Mouse (Mus musculus) adipocyte (in vitro differentiated cells): ENCODE measurements around the gene Cers6.

Source experiments
- DNase-seq: peaks from one replicate; pipeline ENCODE4 v3.0.0-alpha.2; 2016; ENCODE audit warnings: low spot score

The Cers6 gene

DNA sequence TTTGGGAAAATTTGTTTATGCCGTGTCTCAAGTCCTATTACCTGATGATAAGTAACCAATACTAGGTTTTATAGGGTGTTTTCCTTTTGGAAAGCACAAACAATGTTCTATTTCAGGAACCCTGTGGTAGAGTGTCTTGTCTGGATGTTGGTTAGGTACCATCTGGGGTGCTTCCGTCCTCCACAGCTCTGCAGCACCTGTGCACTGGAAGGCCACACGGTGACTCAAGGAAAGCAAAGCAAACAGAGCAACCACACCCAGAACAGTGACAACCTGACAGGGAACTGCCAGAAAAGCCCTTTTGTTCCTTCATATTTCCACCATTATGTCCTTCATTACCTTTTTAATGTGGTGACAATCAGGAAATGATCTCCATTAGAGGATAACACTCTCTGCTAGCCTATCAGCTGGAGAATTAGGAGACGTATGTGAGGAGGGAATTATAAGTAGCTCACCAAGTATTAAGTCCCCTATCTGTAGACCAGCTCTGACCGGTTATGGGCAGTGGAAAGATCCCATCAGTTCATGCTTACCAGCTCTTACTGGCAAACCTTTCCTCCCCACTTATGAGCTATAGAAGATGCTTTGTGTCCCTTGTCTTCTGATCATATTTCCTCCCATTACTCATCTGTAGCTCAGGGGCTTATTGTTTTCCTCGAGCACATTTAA, 158.7 kb downstream of the Cers6 start:
- no peak for DNase-seq

DNA sequence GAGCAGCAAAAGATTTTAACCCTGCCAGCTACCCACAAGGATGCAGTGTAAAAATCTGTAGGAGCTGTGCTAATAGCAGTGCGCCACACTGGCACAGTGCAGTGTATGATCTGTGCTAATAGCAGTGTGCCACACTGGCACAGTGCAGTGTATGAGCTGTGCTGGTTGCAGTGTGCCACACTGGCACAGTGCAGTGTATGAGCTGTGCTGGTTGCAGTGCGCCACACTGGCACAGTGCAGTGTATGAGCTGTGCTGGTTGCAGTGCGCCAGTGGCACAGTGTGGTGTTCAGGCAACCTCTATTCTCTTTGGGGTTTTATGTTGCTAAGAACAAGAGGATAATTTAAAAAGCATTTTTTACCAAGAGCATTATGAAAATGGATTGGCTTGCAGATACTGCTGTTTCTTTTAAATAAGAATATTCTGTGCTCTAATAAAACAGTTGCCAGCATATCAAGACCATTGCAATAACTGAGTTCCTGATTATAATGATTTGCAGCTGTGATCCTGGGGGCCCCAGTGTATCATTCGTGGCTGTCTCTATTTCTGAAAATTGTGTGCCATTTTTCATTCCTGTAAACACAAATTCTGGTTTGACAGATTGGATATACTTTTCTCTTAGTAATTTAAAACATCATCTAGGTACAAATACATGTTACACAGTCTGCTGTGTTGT, 159.5 kb downstream of the Cers6 start:
- no peak for DNase-seq

DNA sequence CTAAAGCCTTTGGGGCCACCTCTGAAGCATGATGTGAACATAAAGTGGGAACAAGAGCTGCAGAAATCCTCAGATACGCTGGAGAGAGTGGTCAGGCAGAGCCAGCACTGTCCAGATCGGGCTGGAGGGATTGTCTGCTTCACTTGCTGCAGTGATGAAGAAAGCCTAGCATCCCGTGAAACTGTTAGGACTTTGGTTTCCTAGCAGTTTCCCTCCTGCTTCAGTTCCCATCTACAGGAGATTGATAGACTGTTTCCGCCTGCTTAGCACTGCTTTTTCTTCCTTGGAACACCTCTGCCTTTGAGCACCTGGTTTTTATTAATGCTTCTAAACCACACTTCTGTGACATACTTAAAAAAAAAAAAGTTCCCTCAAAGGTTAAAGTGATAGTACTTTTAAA, 160.3 kb downstream of the Cers6 start:
- DNase-seq: no peak

DNA sequence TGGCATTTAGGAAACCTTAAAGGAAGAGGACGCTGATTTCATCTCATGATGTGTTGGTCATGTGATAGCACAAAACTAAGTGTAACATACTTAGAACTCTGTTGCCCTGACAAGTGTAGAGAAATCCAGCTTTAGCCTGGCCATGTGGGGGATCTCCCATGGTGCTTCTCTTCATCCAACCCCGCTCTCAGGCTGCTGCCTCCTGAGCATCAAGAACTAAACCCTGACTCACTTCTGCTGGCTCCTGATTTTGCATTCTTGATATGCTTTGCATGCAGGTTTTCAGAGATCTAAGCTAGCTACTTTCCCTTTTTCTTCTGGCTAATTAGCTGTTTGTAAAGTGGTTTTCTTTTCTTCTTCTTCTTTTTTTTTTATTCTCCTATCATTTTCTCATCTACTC, 163.6 kb downstream of the Cers6 start:
- DNase-seq: no peak

DNA sequence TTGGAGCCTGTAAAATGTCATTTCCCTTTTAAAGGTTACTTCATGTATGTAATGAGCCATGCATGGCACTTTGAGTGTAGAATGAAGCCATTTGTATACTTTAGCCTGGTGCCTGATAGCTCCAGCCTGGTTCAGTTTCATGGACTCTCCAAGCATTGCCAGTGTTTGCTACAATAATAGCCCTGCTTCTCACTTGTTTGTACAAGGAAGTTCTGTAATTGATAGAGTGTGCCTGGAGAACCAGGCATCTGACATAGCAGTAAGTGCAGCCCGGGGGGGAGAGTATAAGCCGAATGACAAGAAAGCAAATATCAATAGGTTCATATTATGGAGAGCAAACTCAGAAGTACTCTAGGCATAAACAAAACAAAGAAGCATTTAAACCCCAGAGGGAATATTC, 171.3 kb downstream of the Cers6 start:
- DNase-seq: no peak

DNA sequence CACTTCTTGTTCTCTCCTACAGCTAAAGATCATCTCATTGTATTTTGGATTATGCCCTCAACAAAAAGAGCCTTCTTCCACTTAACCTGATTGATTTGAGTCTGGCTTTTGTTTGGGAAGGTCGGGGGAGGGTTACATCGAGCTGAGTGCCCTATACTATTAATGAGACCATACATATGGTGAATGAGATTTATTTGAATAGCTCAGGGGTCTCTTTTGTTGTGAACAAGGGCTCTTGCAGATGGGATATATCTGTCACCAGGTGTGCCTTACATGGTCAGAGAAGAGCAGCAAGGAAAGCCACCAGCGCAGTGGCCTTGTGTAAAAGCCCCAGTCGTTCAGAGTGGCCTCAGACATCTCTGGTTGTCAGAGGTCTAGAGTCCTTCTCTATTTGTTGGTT, 174.2 kb downstream of the Cers6 start:
- DNase-seq: no peak

DNA sequence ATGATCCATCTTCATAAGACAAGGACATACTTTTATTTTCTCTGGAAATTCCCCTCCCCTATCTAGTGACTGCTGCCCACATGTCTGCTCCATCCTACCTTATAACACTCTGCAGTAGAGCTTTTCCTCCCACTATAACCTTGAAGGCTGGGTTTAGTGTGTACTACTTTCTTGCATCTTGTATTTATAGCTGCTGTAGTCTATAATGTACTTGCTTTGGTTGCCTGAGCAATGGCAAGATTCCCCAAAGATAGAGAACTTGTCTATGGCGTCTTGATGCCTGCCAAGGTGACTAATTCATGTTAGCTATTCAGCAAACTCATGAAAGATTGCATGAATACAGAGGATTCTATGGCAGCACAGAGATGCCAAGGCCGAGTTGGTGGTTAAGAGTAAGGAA, 176.1 kb downstream of the Cers6 start:
- DNase-seq: no peak

DNA sequence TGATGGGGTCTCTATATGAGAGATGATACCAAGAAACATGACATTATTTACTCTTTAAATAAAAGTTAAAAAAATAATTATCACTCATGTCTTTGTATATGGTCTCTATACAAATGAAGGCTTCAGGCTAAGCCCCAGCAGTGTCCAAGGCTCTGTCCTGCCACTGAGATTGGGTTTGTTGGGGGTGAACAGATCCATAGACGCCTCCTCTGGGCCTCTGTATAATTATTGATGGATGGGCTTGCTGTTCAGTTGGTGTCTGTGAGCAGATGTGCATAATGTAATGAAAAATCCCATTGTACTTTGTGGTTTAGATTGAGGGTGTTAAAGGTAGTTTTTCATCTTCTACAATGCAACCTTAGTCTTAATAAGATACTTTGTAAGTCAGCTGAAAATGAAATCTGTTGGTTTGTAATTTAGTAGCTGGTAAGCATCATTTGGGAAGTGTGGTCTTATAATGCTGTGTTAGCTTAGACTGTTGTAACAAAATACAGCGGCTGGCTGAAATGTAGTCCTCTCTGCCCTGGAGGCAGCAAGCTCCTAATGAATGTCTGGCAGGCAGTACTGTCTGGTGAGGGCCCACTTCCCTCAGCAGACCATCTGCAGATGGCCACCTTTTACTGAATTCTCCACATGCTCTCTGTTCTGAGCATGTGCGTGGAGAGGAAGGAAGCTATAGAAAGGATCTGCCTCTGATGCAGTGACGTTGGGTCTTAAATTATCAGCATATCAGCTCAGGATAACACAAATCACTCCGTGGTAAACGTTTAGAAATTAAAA, 181.3 kb downstream of the Cers6 start:
- DNase-seq: no peak

DNA sequence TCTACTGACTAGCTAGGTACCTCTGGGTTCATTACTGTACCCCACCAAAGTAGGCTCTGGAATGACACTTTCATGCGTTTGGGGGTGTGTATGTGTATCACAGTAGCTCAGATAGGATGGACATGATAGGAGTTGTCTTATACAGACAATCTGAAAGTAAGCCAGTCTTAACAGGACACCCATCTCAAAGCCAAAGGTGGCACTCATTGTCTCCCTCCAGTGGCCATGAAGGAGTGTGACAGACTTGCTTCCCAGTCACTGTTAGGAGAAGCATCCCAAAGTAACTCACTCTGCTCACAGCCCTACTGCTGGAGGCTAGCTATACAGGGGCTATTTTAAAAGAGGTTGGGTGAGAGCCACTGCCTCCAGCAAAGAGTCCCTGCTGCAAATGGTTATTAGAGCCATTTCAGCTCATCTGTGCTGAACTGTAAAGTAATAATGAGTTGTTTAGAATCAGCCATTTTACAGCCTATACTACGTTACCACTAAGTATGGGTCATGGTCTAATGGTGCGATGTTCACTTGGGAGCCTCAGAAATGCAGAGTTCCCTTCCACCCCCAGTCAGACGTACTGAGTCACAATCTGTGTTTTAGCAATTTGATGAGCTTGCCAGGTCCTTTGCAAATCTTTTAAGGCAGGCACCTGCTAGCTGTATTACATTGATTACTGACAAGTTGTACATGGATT, 182.3 kb downstream of the Cers6 start:
- peak; percentile 79 for DNase-seq

DNA sequence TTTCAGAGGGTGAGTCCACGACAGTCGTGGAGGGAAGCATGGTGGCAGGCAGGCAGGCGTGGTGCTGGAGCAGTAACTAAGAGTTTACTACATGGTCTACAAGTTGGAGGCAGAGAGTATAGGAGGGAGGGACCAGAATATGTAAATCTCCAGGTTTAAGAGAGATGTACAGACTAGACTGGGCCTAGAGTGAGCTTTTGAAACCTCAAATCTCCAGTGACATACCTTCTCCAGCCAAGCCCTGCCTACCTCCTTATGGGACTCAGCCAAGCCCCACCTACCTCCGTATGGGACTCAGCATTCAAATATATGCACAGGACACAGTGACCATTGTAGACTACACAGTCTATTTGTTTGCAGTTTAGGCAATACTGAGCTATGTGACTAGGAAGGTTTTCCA, 184.7 kb downstream of the Cers6 start:
- no peak for DNase-seq

DNA sequence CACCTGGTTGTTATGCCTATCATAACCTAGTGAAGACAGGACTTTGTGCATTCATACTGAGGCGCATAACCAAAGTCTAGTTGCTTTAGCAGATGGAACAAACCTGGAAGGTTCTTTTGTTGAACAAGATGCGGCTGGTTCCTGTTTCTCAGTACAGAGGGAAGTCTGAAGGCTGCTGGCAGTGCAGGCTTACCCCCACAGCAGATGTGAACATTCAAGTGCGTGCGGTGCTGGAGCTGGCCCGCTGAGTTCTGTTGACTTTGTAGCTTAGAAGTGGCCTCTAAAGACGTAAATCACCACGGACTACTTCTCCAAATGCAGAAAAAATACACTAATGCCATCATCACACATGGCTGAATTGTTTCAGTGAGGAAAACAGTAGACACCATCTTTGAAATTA, 186.1 kb downstream of the Cers6 start:
- DNase-seq: no peak

DNA sequence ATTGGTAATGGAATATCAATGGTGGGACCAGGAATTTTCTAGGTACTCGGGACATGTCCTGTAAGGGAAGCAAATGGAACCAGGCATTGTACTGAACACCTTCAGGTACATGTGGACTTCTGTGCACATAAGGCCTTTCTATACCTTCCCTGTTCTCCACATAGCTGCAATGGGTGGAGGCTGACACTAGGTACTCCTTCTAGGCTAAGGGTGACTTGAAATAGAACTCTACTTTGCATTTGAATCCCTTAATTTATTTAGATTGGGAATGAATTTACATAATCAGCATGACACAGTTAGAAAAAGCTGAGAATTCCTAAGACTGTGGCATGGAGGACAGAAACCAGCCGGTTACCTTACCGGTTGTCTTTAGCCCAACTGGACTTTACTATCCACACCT, 186.6 kb downstream of the Cers6 start:
- no peak for DNase-seq

DNA sequence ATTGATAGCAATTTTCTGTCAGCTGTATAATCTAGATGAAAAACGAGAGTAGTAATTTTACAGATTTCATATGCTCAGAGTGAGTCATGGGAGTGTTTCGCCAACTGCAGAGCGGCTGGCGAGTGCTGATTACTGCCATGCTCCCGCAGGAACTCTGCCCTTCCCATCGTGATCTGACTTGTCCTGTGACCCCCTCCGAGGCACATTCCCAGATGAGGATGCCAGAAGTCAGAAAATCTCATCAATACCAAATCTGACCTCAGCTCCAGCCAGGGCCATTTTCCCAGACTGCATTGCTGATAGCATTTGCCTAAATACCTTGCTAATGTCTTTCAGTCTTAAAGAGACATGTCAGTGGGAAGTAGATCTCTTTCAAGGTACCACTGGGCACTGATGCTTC, 187.9 kb downstream of the Cers6 start:
- no peak for DNase-seq

DNA sequence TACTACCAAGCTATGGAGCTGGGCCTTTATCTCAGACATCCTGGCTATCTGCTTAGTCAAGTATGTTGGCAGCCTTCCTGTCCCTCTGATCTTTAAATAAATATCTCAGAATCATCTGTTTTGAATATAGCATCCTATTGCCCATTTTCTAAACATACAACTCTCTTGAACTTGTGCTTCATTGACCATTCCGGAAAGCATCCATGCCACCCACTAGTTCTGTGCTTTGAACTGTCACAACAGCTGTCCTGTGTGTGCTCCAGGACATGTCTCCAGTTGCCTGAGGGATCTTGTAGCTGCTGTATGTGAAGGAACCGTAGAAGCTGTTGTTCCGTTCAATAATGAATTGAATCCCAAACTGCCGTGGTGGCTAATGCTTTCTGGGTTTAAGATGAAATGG, 188.9 kb downstream of the Cers6 start:
- DNase-seq: no peak

DNA sequence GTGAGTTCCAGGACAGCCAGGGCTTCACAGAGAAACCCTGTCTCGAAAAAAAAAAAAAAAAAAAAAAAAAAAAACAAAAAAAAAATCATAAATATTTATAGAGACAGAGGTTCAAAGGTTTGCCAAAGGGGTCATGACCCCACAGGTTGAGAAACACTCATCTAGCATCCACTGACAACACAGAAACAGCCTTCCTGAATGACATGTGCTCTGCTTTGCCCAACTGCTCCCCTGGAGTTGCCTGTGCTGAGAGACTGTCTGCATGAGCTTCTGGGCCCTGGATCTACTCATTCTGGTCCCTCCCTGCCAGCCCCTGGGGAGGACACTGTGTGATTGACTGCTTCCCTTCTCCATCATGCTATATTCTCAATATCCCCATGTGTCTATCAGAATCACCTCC, 190.4 kb downstream of the Cers6 start:
- DNase-seq: peak; percentile 16

DNA sequence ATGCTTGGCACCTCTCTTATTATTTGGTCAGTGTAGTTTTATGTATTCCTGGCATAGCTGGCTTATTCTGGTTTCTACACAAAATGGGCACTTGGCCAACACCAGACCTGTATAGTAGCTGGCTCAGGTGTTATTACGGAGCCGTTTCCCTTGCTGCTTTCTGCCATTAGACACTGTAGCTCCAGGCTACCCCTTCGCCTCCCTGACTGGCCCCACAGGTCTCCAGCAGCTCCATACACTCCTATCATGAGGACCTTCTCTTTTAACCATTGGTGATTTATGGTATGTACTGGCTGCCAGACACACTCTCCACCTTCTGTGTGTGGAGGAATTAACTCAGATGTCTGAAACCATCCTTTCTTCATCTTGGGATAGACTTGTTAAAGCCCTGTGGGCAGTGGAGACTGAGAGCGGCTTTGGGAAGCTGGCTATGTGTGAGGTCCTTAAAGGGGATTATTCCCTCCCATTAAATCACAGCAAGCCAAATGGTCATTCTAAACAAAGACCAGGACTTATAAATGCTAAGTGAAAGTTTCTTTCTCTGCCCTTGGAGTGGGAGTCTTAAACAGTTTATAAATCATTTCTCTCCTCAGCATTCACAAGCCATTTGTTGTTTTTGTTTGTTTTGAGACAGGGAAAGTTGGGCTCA, 192.1 kb downstream of the Cers6 start:
- no peak for DNase-seq

DNA sequence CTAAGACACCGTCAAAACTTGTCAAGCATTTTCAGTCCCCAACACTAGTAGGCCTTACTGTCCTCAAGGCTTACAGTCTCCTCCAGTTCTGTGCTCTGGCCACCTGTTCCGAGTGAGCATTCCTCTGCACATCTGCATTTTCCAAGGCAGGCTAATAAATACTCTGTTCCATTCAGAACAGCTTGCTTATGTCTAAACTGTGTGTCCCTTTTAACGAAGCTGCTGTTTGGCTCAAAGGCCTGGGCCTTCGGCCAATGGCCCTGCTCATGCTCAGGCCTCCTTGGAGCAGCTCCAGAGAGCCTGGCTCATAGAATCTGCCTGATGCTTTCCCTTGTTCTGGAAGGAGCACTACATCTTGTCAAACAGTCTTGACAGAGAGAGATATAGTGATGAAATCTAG, 193.0 kb downstream of the Cers6 start:
- DNase-seq: peak; percentile 99

DNA sequence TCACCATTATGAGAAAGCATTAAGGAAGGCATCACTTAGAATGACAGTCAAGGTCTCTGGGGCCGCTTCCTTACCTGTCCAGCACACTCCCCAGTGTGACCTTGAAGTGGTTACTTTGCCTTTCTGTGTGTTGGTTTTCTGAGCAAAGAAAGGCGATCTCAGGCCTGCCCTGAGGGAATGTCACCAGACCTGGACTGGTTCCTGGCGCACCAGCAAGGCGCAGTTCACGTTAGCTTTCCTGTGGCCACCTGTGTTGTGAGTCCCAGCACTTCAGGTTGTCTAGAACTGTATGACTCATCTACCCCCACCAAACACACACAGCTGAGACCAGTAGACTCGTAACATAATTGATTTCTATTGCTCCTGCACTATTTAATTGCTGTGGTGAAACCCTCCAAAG, 193.9 kb downstream of the Cers6 start:
- DNase-seq: no peak

DNA sequence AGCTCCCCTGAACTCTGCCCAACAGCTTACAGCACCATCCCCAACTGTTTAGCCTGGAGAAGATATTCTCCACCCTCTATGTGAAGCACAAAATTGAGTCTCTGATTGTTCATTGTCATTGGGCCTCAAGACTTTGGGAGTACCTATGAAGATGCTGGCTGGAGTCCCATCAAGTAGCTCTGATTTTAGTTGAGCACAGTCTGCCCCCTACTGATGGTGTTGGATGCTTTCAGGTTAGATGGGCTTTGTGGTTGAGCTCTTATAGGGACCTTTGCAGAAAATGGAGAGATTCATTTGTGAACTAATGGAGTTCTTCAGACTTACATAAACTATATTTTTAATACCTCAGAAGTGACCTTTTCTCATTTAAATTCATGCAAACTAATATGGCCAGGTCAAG, 200.1 kb downstream of the Cers6 start:
- peak; percentile 86 for DNase-seq

DNA sequence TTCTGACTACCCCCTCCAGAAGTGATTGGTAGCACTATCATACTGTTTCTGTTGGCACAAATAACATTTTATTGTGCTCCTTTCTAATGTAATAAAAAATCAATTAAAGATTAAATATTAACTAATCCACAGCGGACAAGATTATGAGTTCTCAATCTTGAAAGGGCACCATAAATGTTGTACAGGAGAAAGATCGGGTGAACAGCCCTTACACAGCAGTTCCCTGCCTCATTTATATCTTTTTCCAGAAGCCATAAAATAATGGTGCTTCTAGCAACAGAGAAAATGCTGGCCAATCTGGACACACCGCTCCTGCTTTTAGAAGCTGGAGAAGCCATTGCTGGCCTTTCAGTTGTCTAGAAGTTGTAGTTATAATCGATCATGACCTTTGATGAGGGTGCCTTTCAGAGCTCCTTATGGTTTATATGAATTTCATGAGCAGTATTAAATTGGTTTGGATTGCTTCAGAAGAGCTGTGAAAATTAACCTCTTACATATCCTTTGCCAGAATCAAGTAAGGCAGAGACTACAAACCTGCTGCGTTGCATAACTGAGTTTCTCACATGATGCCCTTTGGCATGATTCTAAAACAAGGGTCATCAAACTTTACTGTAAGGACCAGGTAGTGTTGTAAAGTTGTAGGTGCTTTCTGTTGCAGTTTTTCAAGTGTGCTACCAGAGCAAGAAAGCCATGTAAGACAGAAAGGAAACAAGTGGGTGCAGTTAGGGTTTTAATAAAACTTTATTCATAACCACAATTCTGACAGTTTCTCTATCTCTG, 200.9 kb downstream of the Cers6 start:
- no peak for DNase-seq

DNA sequence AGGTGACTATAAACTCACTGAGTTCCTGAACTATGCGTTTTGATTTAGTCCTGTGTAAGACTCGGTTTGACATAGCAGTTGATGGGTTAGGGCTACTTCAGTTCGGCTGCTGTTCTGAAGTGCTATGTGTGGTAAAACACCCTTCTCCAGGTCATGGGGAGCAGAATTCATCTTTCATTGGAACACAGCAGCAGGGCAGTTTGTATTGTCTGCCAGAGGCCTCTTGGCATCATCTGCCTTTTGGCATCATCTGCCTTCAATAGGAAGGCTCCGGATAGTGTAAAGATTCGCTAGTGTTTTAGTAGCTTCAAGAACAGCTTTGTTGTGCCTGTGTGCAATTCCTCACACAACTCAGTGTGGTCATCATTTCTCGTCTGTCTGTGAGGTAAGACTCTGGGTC, 203.5 kb downstream of the Cers6 start:
- no peak for DNase-seq
